Mouse (Mus musculus): ENCODE measurements at regions not wholly inside any gene's neighbourhood (a gene's known extent, or its start where the extent isn't known, plus 50 kb on each side); places are given as distances from the start of the nearest gene placed in this dataset.

DNA sequence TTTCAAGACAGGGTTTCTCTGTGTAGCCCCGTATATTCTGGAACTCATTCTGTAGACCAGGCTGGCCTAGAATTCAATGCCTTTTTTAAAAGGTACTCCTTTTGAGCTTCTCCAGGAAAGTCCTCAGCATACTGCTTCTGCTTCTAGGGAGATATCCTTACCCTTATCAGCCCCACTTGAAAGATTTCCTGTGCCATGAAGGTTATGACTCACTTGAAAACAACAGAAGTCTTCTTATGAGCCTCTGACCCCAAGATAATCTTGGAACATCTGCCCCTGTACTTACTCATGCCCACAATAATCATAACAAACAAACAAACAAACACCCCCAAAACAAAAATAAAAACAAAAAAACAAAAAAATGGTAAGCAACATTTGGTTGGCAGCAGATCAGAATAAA, 484.2 kb downstream of the Kcnt2 start:
- TF ChIP-seq POLR2A (IDR thresholded peaks at IDR 0.05; ENCODE audit: borderline replicate concordance, insufficient read depth, low read length) (no peak), CTCF (IDR thresholded peaks at IDR 0.05; ENCODE audit: borderline replicate concordance, insufficient read depth, low read depth, low read length) (no peak)
